12 mouse cellular contexts compared by ENCODE assay signal in genomic region chr3:87117632-87118031, GRCm38 (mm10). TPM values are rescaled to one million over a fixed set of nuclear protein-coding genes. Genes with fewer than 3 reads are reported as not detected.
DNase-seq lines count a peak whose midpoint lies in the region; ATAC-seq lines count a peak whose summit lies in the region.
"Had no signal": no experiment of that assay in that cellular context is flagged by ENCODE, and none has a peak within 500 bp of the region (broad histone marks: within the 10 kb centered on the region; RNA-seq: fewer than 3 reads in every experiment).

No protein-coding gene starts in this region.

- ATAC-seq in embryonic facial prominence, embryonic 15.5 days (ENCODE audit: insufficient number of reproducible peaks, low FRiP score, low TSS enrichment, low read depth), result no peak
- no peak for ATAC-seq in kidney, embryonic 15.5 days (replicated peaks; ENCODE audit: low FRiP score)
- ATAC-seq: forebrain, embryonic 13.5 days had no signal

- 0 out of 2 replicates have a peak overlapping the region, but pooled peaks have one; percentile 2 for H3K27ac ChIP-seq in embryonic facial prominence, embryonic 15.5 days (replicated peaks)
- no peak overlapping the region for H3K27ac ChIP-seq in embryonic facial prominence, embryonic 10.5 days (replicated peaks)
- H3K27ac ChIP-seq in kidney, embryonic 15.5 days, result 0 out of 2 replicates have a peak overlapping the region, but pooled peaks have one; percentile 18
- H3K27ac ChIP-seq: forebrain, embryonic 13.5 days had no signal

- DNase-seq in embryonic facial prominence, embryonic 10.5 days (ENCODE audit: low spot score), result no peak
- DNase-seq in kidney, adult 11 months, result no peak
- DNase-seq in heart, postnatal 4 days, result peak; percentile 50
- DNase-seq in lung, postnatal 4 days, result peak; percentile 54 to 63
- DNase-seq in embryo, embryonic 9.5 days (ENCODE audit: extremely low spot score), result no peak
- DNase-seq in left cerebral cortex, postnatal 14 days (ENCODE audit: low spot score in 2 of 2), result no peak
- DNase-seq: adrenal gland, postnatal 14 days; embryo, embryonic 11 days; thymus, adult 2 months had no signal

- H3K9ac ChIP-seq in embryonic facial prominence, embryonic 15.5 days, result no peak overlapping the region
- no peak overlapping the region for H3K9ac ChIP-seq in kidney, embryonic 15.5 days
- H3K9ac ChIP-seq: forebrain, embryonic 13.5 days had no signal

- intact Hi-C loops in left cerebral cortex, postnatal 14 days (cut with DNase I), result no loop called here

- H3K27me3 ChIP-seq in embryonic facial prominence, embryonic 15.5 days, result no peaks in the 10 kb centered on the region
- H3K27me3 ChIP-seq in embryonic facial prominence, embryonic 10.5 days (replicated peaks; ENCODE audit: low read depth, poor library complexity, severe bottlenecking), result no peaks in the 10 kb centered on the region
- H3K27me3 ChIP-seq in kidney, embryonic 15.5 days, result no peaks in the 10 kb centered on the region
- H3K27me3 ChIP-seq: forebrain, embryonic 13.5 days had no signal

- no peaks in the 10 kb centered on the region for H3K9me3 ChIP-seq in embryonic facial prominence, embryonic 15.5 days (replicated peaks)
- H3K9me3 ChIP-seq in embryonic facial prominence, embryonic 10.5 days, result no peaks in the 10 kb centered on the region
- H3K9me3 ChIP-seq in kidney, embryonic 15.5 days (replicated peaks), result no peaks in the 10 kb centered on the region
- H3K9me3 ChIP-seq: forebrain, embryonic 13.5 days had no signal

- H3K4me2 ChIP-seq in embryonic facial prominence, embryonic 15.5 days (replicated peaks), result no peak overlapping the region
- H3K4me2 ChIP-seq in kidney, embryonic 15.5 days, result no peak overlapping the region
- H3K4me2 ChIP-seq: forebrain, embryonic 13.5 days had no signal

- H3K36me3 ChIP-seq in embryonic facial prominence, embryonic 15.5 days, result peaks cover 14% of the 10 kb centered on the region
- peaks cover 73% of the 10 kb centered on the region for H3K36me3 ChIP-seq in embryonic facial prominence, embryonic 10.5 days (replicated peaks)
- peaks cover 18% of the 10 kb centered on the region for H3K36me3 ChIP-seq in kidney, embryonic 15.5 days

- no peak overlapping the region for H3K4me3 ChIP-seq in embryonic facial prominence, embryonic 15.5 days (replicated peaks)
- no peak overlapping the region for H3K4me3 ChIP-seq in embryonic facial prominence, embryonic 10.5 days
- no peak overlapping the region for H3K4me3 ChIP-seq in kidney, embryonic 15.5 days (replicated peaks)
- H3K4me3 ChIP-seq: forebrain, embryonic 13.5 days had no signal

- WGBS in embryonic facial prominence, embryonic 15.5 days, result 71% methylated on average over 12 of the region's 12 CpGs
- 82% methylated on average over 12 of the region's 12 CpGs for WGBS in embryonic facial prominence, embryonic 10.5 days
- whole genome bisulfite sequencing in kidney, embryonic 15.5 days, result 64% methylated on average over 12 of the region's 12 CpGs

- peaks cover 29% of the 10 kb centered on the region; the same call in 1 of the 2 replicates for H3K4me1 ChIP-seq in embryonic facial prominence, embryonic 15.5 days
- peaks cover 33% of the 10 kb centered on the region for H3K4me1 ChIP-seq in embryonic facial prominence, embryonic 10.5 days
- peaks cover 47% of the 10 kb centered on the region for H3K4me1 ChIP-seq in kidney, embryonic 15.5 days
- H3K4me1 ChIP-seq: forebrain, embryonic 13.5 days had no signal

RNA-seq across cellular contexts. Expression of gene Kirrel, which starts 56.9 kb away (rescaled TPM):
- 19.6 and 20.1 TPM in 2 replicates for polyA plus RNA-seq in embryonic facial prominence, embryonic 15.5 days (2015; fragmentation: Nextera tagmentation; extraction: Ambion mirVana)
- 17.4 and 18.4 TPM in 2 replicates for polyA plus RNA-seq in embryonic facial prominence, embryonic 10.5 days (2016; fragmentation: Nextera tagmentation; extraction: Ambion mirVana)
- polyA plus RNA-seq in kidney, embryonic 15.5 days (2015; fragmentation: Nextera tagmentation; extraction: Ambion mirVana), result 17.2 and 18.5 TPM in 2 replicates
- total RNA-seq in heart, postnatal 4 days (2021), result 10 to 100 TPM; 19.5 to 19.6 TPM
- total RNA-seq in left cerebral cortex, postnatal 14 days (2021), result 1 to 10 TPM; 4.2 to 5.2 TPM

Comparison
In these comparisons a context has a peak if more than half of its experiments do, and no peak if none do; other contexts are left out.
1. DNase-seq: peak in heart, postnatal 4 days (single experiment) and lung, postnatal 4 days (2 of 2); none in embryonic facial prominence, embryonic 10.5 days (single experiment), kidney, adult 11 months (single experiment), embryo, embryonic 9.5 days (single experiment) and left cerebral cortex, postnatal 14 days (0 of 2).